Mouse (Mus musculus): ENCODE measurements around the gene Siglec1.

Gene Siglec1

GRCm38 (mm10) chr2:131096101-131096795, 9.7 kb upstream of the Siglec1 start:
- peak; percentile 30 for DNase-seq

- DNase-seq, result peak; percentile 75
Observed at GRCm38 (mm10) chr2:131094823-131095222, 8.3 kb upstream of the Siglec1 start.

GRCm38 (mm10) chr2:131093577-131093976, 7.0 kb upstream of the Siglec1 start:
- no peak for DNase-seq

- DNase-seq, result no peak
Observed at GRCm38 (mm10) chr2:131090852-131091251, 4.3 kb upstream of the Siglec1 start.

- DNase-seq, result no peak
Observed at GRCm38 (mm10) chr2:131089634-131090033, 3.1 kb upstream of the Siglec1 start.

- no peak for DNase-seq
Observed at GRCm38 (mm10) chr2:131088581-131088980, 2.0 kb upstream of the Siglec1 start.

- no peak for DNase-seq
Observed at GRCm38 (mm10) chr2:131084206-131084605, 2.4 kb downstream of the Siglec1 start.

GRCm38 (mm10) chr2:131080507-131080906, 6.1 kb downstream of the Siglec1 start:
- no peak for DNase-seq

GRCm38 (mm10) chr2:131072536-131072935, 14.0 kb downstream of the Siglec1 start:
- DNase-seq, result no peak

GRCm38 (mm10) chr2:131067481-131067880, 19.1 kb downstream of the Siglec1 start:
- DNase-seq, result no peak

GRCm38 (mm10) chr2:131066342-131066741, 20.2 kb downstream of the Siglec1 start:
- no peak for DNase-seq

- no peak for DNase-seq
Observed at GRCm38 (mm10) chr2:131063404-131063864, 23.1 kb downstream of the Siglec1 start, which contains the start of gene Adam33. Adam33 (minus strand) TSS chr2:131063814.

- DNase-seq, result no peak
Observed at GRCm38 (mm10) chr2:131061607-131062006, 25.0 kb downstream of the Siglec1 start.

- DNase-seq, result no peak
Observed at GRCm38 (mm10) chr2:131060784-131061183, 25.8 kb downstream of the Siglec1 start.

- DNase-seq, result no peak
Observed at GRCm38 (mm10) chr2:131059781-131060540, 26.6 kb downstream of the Siglec1 start.

- DNase-seq, result no peak
Observed at GRCm38 (mm10) chr2:131059377-131059776, 27.2 kb downstream of the Siglec1 start.

- DNase-seq, result no peak
Observed at GRCm38 (mm10) chr2:131058672-131059071, 27.9 kb downstream of the Siglec1 start.

GRCm38 (mm10) chr2:131056191-131056590, 30.4 kb downstream of the Siglec1 start:
- peak; percentile 29 for DNase-seq

- peak; percentile 54 for DNase-seq
Observed at GRCm38 (mm10) chr2:131055631-131056030, 30.9 kb downstream of the Siglec1 start.

GRCm38 (mm10) chr2:131054646-131055264, 31.8 kb downstream of the Siglec1 start:
- DNase-seq, result no peak

- DNase-seq, result peak; percentile 34
Observed at GRCm38 (mm10) chr2:131053851-131054645, 32.5 kb downstream of the Siglec1 start.

GRCm38 (mm10) chr2:131052862-131053418, 33.6 kb downstream of the Siglec1 start:
- no peak for DNase-seq
